Mouse (Mus musculus) liver, embryonic 14.5 days (tissue): Measurements from ENCODE around the gene Nedd4. TPM values are rescaled to one million over a fixed set of nuclear protein-coding genes. Genes with fewer than 3 reads are reported as not detected.
A peak's percentile ranks its signal among the peaks of the same experiment; 100 is the strongest.

Source experiments
- ATAC-seq: fragments of 200-750 bp; cut with Nextera tagmentation; 2 replicates; pipeline ENCODE4 v1.8.0; 2017; ENCODE audit warnings: moderate number of reproducible peaks, mild to moderate bottlenecking, moderate library complexity; ENCODE audit not compliant: insufficient read depth
- DNase-seq, 3 experiments: peaks; one replicate each; pipeline ENCODE4 v3.0.0-alpha.2; 2012 to 2013; ENCODE audit warnings: low read depth in 3 of 3, low spot score in 3 of 3
- H3K27ac ChIP-seq: fragments of 300-500 bp; sonication (generic); 2 replicates; pipeline ENCODE4 v1.5.1; 2014; ENCODE audit warnings: moderate library complexity, mild to moderate bottlenecking, control low read depth, inconsistent platforms
- H3K27me3 ChIP-seq: fragments of 300-500 bp; sonication (generic); 2 replicates; pipeline ENCODE4 v1.6.1; 2014; ENCODE audit warnings: mild to moderate bottlenecking, low read length, moderate library complexity; ENCODE audit not compliant: control insufficient read depth, insufficient read depth
- H3K36me3 ChIP-seq: fragments of 300-500 bp; sonication (generic); replicated peaks from 2 replicates; pipeline ENCODE4 v1.6.1; 2014; ENCODE audit warnings: low read depth; ENCODE audit not compliant: control insufficient read depth, insufficient read depth
- H3K4me1 ChIP-seq, 2 experiments: fragments of 200-500 bp in 1 of 2; fragments of 300-500 bp in 1 of 2; sonication (generic) in 1 of 2; replicated peaks; 2 replicates each; pipeline ENCODE4 v1.6.1; 2012 to 2014; ENCODE audit warnings: antibody characterized with exemption in 1 of 2, inconsistent platforms in 1 of 2, low read length in 1 of 2; ENCODE audit not compliant: control insufficient read depth in 2 of 2, insufficient read depth in 2 of 2
- H3K4me2 ChIP-seq: fragments of 300-500 bp; sonication (generic); 2 replicates; pipeline ENCODE4 v1.6.1; 2014; ENCODE audit warnings: low read depth, mild to moderate bottlenecking, control low read depth, moderate library complexity
- H3K4me3 ChIP-seq, 2 experiments: fragments of 200-500 bp in 1 of 2; fragments of 300-500 bp in 1 of 2; sonication (generic) in 1 of 2; 2 replicates each; pipeline ENCODE4 v1.5.1; 2012 to 2014; ENCODE audit warnings: low read depth in 2 of 2, low read length in 2 of 2, mild to moderate bottlenecking in 2 of 2, control low read depth in 1 of 2, inconsistent platforms in 1 of 2, moderate library complexity in 1 of 2; ENCODE audit not compliant: insufficient read depth in 1 of 2
- H3K9ac ChIP-seq: fragments of 300-500 bp; sonication (generic); replicated peaks from 2 replicates; pipeline ENCODE4 v1.6.1; 2014; ENCODE audit warnings: mild to moderate bottlenecking, control low read depth, moderate library complexity
- H3K9me3 ChIP-seq: fragments of 300-500 bp; sonication (generic); 2 replicates; pipeline ENCODE4 v1.6.1; 2016; ENCODE audit warnings: low read length, mixed read lengths; ENCODE audit not compliant: control insufficient read depth
- CTCF ChIP-seq: IDR thresholded peaks from 2 replicates; pipeline ENCODE4 v1.5.1; 2016; ENCODE audit warnings: antibody characterized with exemption, low read depth, control low read depth
- EP300 ChIP-seq: IDR thresholded peaks from 2 replicates; pipeline ENCODE4 v1.6.1; 2016; ENCODE audit warnings: antibody characterized with exemption, low read depth
- WGBS: fragments of 180-500 bp; shearing (Covaris S2); extraction: QIAGEN DNeasy Blood & Tissue Kit; methylation state at CpG from one replicate; pipeline ENCODE4 v1.1.7; 2014; ENCODE audit not compliant: insufficient replicate concordance; 5-methylcytosine and 5-hydroxymethylcytosine counted together
- polyA plus RNA-seq, 2 experiments: library from polyadenylated mRNA; depleted of rRNA in 1 of 2; stranded (reverse) in 1 of 2; unstranded in 1 of 2; fragments of >200 nt; fragmentation: Nextera tagmentation in 1 of 2; extraction: Ambion mirVana in 1 of 2; gene quantifications; 2 replicates each; pipeline versions ENCODE4 v1.2.1 to v1.2.3; 2012 to 2014

Nedd4 gene
- polyA plus RNA-seq, 2 experiments = 86.9 to 87.8 TPM

DNA sequence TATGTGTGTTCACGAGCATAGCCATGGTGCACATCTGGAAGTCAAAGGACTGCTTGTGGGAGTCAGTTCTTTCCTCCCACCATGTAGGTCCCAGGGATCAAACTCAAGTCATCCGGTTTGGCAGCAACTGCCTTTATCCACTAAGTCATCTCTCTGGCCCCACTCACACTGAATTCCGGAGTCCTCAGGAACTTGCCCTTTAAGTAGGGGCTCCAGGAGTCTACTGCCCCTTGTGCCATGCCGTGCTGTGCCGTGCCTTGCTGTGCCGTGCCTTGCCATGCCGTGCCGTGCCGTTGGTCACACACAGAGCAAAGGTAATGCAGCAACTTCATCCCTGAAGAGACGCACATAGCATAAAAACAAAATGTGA, 129.1 kb downstream of the Nedd4 start:
- Histone ChIP-seq H3K27me3 (no peaks in the 10 kb centered on the region), H3K36me3 (no peaks in the 10 kb centered on the region), H3K4me1 (peaks cover 0 to 11% of the 10 kb centered on the region in 2 experiments; a peak in 2 of 4 replicates), H3K27ac (no peak overlapping the region), H3K9me3 (no peaks in the 10 kb centered on the region), H3K9ac (0 out of 2 replicates have a peak overlapping the region, but pooled peaks have one; percentile 5), H3K4me2 (peak overlapping the region; percentile 59), H3K4me3 (peak overlapping the region; percentile 1 to 25; a peak in 2 of 4 replicates)
- ATAC-seq (no peak), DNase-seq (no peak)
- TF ChIP-seq EP300 (no peak), CTCF (no peak)
- WGBS = 28% methylated on average over 10 of the region's 10 CpGs

DNA sequence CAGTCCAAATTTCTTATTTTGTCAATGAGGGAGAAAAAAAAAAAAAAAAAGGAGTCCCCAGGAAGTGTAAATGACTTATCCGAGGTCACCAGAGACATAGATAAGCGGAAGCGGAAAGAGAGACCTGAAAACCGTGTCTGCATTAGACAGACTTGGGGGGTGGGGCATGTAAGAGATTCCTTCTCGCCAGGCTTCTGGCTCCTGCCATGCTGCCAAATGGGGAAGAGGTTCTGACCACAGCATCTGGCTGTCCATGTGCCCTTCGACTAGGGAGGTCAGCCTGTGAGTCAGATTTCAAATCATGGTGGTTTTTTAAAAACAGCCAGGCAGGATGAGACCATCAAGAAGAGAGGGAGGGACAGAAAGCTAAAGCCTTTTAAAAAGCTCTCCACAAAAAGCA, 129.5 kb downstream of the Nedd4 start:
- ATAC-seq (no peak), DNase-seq (peak; percentile 14 to 31 (median 24))
- Histone ChIP-seq H3K9me3 (no peaks in the 10 kb centered on the region), H3K27me3 (no peaks in the 10 kb centered on the region), H3K4me3 (peak overlapping the region; percentile 1 to 28; a peak in 2 of 4 replicates), H3K27ac (no peak overlapping the region), H3K4me1 (peaks cover 0 to 11% of the 10 kb centered on the region in 2 experiments; a peak in 2 of 4 replicates), H3K9ac (no peak overlapping the region), H3K4me2 (peak overlapping the region; percentile 59), H3K36me3 (no peaks in the 10 kb centered on the region)
- WGBS = 6% methylated on average over 6 of the region's 6 CpGs
- TF ChIP-seq EP300 (0 out of 2 replicates have a peak, but pooled peaks have one; percentile 12), CTCF (no peak)

DNA sequence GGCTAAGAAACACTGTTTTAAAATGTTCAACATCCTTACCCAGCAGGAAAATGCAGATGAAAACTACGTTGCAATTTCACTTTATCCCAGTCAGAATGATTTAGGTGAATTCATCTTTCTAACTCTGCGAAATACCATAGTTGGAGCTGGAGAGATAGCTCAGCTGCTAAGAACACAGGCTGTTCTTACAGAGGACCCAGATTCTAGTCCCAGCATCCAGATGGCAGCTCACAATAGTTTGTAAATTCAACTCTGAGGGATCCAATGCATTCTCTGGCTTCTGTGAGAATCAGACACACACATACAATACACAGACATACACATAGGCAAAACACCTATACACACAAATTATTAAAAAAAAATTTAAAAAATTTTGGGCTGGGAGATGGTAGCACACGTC, 133.1 kb downstream of the Nedd4 start:
- DNase-seq = no peak
- no peaks in the 10 kb centered on the region for H3K36me3 ChIP-seq
- H3K4me1 ChIP-seq = peaks cover 0 to 14% of the 10 kb centered on the region in 2 experiments; a peak in 2 of 4 replicates
- no peaks in the 10 kb centered on the region for H3K27me3 ChIP-seq
- H3K4me3 ChIP-seq = no peak overlapping the region
- 61% methylated on average over 3 of the region's 3 CpGs for WGBS
- H3K4me2 ChIP-seq = no peak overlapping the region
- no peak for ATAC-seq
- TF ChIP-seq CTCF (no peak), EP300 (no peak)
- no peak overlapping the region for H3K9ac ChIP-seq
- no peaks in the 10 kb centered on the region for H3K9me3 ChIP-seq
- H3K27ac ChIP-seq = no peak overlapping the region

DNA sequence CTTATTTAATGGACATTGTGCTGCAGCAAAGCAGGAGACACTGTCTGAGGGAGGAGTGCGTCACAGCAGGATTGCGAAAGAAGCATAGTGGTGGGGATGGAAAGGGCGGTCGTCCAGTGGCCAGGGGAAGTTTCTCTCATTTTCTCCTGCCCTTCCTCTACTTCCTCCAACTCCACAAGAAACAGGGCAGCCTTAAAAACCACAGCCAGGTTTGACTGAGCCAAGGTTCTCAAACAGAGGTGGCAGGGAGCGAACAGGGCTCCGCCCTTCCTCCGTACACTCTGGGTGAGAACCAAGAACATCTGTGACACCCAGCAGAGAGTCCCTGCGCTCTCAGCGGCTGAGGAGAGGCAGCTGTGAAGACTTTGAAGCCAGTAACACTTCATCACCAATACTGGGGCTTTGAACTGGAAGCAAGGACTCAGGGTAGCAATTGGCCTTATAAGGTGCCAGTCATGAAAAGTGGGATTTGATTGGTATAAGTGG, 135.0 kb downstream of the Nedd4 start:
- H3K4me3 ChIP-seq = no peak overlapping the region
- H3K4me2 ChIP-seq = peak overlapping the region; percentile 20; the same call in 1 of the 2 replicates
- peaks cover 0 to 2% of the 10 kb centered on the region in 2 experiments; a peak in 1 of 4 replicates for H3K4me1 ChIP-seq
- no peaks in the 10 kb centered on the region for H3K9me3 ChIP-seq
- TF ChIP-seq EP300 = no peak
- no peak for TF ChIP-seq CTCF
- no peaks in the 10 kb centered on the region for H3K27me3 ChIP-seq
- H3K27ac ChIP-seq = no peak overlapping the region
- ATAC-seq (no peak), DNase-seq (peak in 2 of 3 experiments; percentile 14 to 20)
- H3K36me3 ChIP-seq = no peaks in the 10 kb centered on the region
- 13% methylated on average over 9 of the region's 9 CpGs for WGBS
- H3K9ac ChIP-seq = no peak overlapping the region

Other genes with a start within 250 kb of the Nedd4 start
- 13.5 and 70.9 TPM in 2 replicates for gene Mns1, start 224.3 kb upstream of the Nedd4 start, polyA plus RNA-seq (2012; rRNA removed)
- 99.8 and 102 TPM in 2 replicates for gene Mns1, start 224.3 kb upstream of the Nedd4 start, polyA plus RNA-seq (2014; fragmentation: Nextera tagmentation; extraction: Ambion mirVana)
- gene Tex9, start 170.1 kb upstream of the Nedd4 start, polyA plus RNA-seq (2012; rRNA removed) = 3.0 and 3.8 TPM in 2 replicates
- 6.4 and 6.6 TPM in 2 replicates for gene Tex9, start 170.1 kb upstream of the Nedd4 start, polyA plus RNA-seq (2014; fragmentation: Nextera tagmentation; extraction: Ambion mirVana)
- gene Rfx7, start 130.1 kb upstream of the Nedd4 start, polyA plus RNA-seq (2012; rRNA removed) = 2.7 and 3.1 TPM in 2 replicates
- 3.2 and 3.9 TPM in 2 replicates for gene Rfx7, start 130.1 kb upstream of the Nedd4 start, polyA plus RNA-seq (2014; fragmentation: Nextera tagmentation; extraction: Ambion mirVana)
- 0.01 and 0.03 TPM in 2 replicates for gene Prtg, start 144.5 kb downstream of the Nedd4 start, polyA plus RNA-seq (2012; rRNA removed)
- 0.03 and 0.04 TPM in 2 replicates for gene Prtg, start 144.5 kb downstream of the Nedd4 start, polyA plus RNA-seq (2014; fragmentation: Nextera tagmentation; extraction: Ambion mirVana)